Mouse (Mus musculus): Measurements from ENCODE around the gene Shank1. TPM values are rescaled to one million over a fixed set of nuclear protein-coding genes. Genes with fewer than 3 reads are reported as not detected.

Shank1 gene
- polyA plus RNA-seq, 1 experiment from 2014 or later: 2.2 TPM

GRCm38 (mm10) chr7:44384716-44385059, 74.6 kb downstream of the Shank1 start:
- WGBS: 0% methylated on average over 17 of the region's 17 CpGs
- Histone ChIP-seq H3K9ac (peak overlapping the region; percentile 39; the same call in 1 of the 2 replicates), H3K4me3 (replicated peaks) (peak overlapping the region; percentile 51), H3K27me3 (replicated peaks) (0 out of 2 replicates have a peak, but pooled peaks cover 9% of the 10 kb centered on the region), H3K4me2 (peak overlapping the region; percentile 91), H3K9me3 (no peaks in the 10 kb centered on the region), H3K27ac (no peak overlapping the region), H3K4me1 (peaks cover 7% of the 10 kb centered on the region), H3K36me3 (no peaks in the 10 kb centered on the region)
- 0 out of 2 replicates have a peak, but pooled peaks have one; percentile 19 for ATAC-seq (ENCODE audit: insufficient read depth, low FRiP score, low read depth)

- no peaks in the 10 kb centered on the region for H3K36me3 ChIP-seq
- H3K4me3 ChIP-seq (replicated peaks): peak within 1 kb of the TSS; percentile 51
- H3K4me2 ChIP-seq: peak within 1 kb of the TSS; percentile 91
- H3K9ac ChIP-seq: peak within 1 kb of the TSS; percentile 39; the same call in 1 of the 2 replicates
- WGBS: 72% methylated on average over 12 of the region's 12 CpGs
- peaks cover 7% of the 10 kb centered on the region for H3K4me1 ChIP-seq
- H3K27me3 ChIP-seq (replicated peaks): 0 out of 2 replicates have a peak, but pooled peaks cover 9% of the 10 kb centered on the region
- ATAC-seq (ENCODE audit: insufficient read depth, low FRiP score, low read depth): no peak
- H3K9me3 ChIP-seq: no peaks in the 10 kb centered on the region
- no peak within 1 kb of the TSS for H3K27ac ChIP-seq
Measured at GRCm38 (mm10) chr7:44385720-44386119, 75.7 kb downstream of the Shank1 start, which contains the start of gene 1700008O03Rik. 1700008O03Rik (minus strand) TSS chr7:44385820.

GRCm38 (mm10) chr7:44391831-44392230, 81.8 kb downstream of the Shank1 start:
- no peak for ATAC-seq (ENCODE audit: insufficient read depth, low FRiP score, low read depth)

DNA sequence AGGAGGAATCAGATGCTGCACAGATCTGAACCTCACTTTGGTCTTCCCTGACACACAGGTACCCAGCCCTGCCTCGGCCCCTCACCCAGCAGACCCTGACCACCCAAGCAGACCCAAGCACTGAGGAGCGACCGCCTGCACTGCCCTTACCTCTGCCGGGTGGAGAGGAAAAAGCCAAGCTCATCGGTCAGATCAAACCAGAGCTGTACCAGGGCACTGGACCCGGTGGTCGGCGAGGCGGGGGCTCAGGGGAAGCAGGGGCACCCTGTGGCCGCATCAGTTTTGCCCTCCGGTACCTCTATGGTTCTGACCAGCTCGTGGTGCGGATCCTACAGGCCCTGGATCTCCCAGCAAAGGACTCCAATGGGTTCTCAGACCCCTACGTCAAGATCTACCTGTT, 82.3 kb downstream of the Shank1 start:
- no peak overlapping the region for H3K4me2 ChIP-seq
- 0 out of 2 replicates have a peak, but pooled peaks cover 4% of the 10 kb centered on the region for H3K27me3 ChIP-seq (replicated peaks)
- no peak for ATAC-seq (ENCODE audit: insufficient read depth, low FRiP score, low read depth)
- no peaks in the 10 kb centered on the region for H3K9me3 ChIP-seq
- H3K4me1 ChIP-seq: no peaks in the 10 kb centered on the region
- H3K27ac ChIP-seq: no peak overlapping the region
- WGBS: 84% methylated on average over 14 of the region's 14 CpGs
- H3K9ac ChIP-seq: no peak overlapping the region
- no peak overlapping the region for H3K4me3 ChIP-seq (replicated peaks)
- H3K36me3 ChIP-seq: no peaks in the 10 kb centered on the region

More at GRCm38 (mm10) chr7:44391831-44392230, 81.8 kb downstream of the Shank1 start:
- H3K27ac ChIP-seq: no peak overlapping the region
- H3K4me3 ChIP-seq (replicated peaks): no peak overlapping the region
- no peaks in the 10 kb centered on the region for H3K4me1 ChIP-seq
- no peaks in the 10 kb centered on the region for H3K9me3 ChIP-seq
- H3K9ac ChIP-seq: no peak overlapping the region
- 0 out of 2 replicates have a peak, but pooled peaks cover 4% of the 10 kb centered on the region for H3K27me3 ChIP-seq (replicated peaks)
- H3K36me3 ChIP-seq: no peaks in the 10 kb centered on the region
- no peak overlapping the region for H3K4me2 ChIP-seq
- 87% methylated on average over 4 of the region's 4 CpGs for WGBS

DNA sequence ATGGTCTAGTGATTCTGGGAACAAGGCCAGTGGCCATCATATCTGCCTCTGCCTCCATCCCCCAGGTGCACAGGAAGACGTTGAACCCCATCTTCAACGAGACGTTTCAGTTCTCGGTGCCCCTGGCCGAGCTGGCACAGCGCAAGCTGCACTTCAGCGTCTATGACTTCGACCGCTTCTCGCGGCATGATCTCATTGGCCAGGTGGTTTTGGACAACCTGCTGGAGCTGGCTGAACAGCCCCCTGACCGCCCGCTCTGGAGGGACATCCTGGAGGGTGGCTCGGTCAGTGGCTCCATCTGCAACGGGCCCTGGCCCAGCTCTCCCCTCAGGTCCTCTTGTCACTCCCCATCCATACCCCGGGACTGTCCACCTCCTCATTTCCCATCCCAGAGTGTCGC, 83.2 kb downstream of the Shank1 start:
- no peak for ATAC-seq (ENCODE audit: insufficient read depth, low FRiP score, low read depth)
- Histone ChIP-seq H3K4me1 (no peaks in the 10 kb centered on the region), H3K27ac (no peak overlapping the region), H3K9ac (no peak overlapping the region), H3K4me2 (no peak overlapping the region), H3K9me3 (no peaks in the 10 kb centered on the region), H3K36me3 (no peaks in the 10 kb centered on the region), H3K4me3 (replicated peaks) (no peak overlapping the region), H3K27me3 (replicated peaks) (no peaks in the 10 kb centered on the region)
- 90% methylated on average over 17 of the region's 17 CpGs for WGBS

GRCm38 (mm10) chr7:44398570-44398969, 88.5 kb downstream of the Shank1 start:
- ATAC-seq (ENCODE audit: insufficient read depth, low FRiP score, low read depth): peak; percentile 70; the same call in 1 of the 2 replicates
- Histone ChIP-seq H3K27me3 (replicated peaks) (no peaks in the 10 kb centered on the region), H3K36me3 (no peaks in the 10 kb centered on the region), H3K4me2 (no peak overlapping the region), H3K9ac (no peak overlapping the region), H3K9me3 (no peaks in the 10 kb centered on the region), H3K4me1 (no peaks in the 10 kb centered on the region), H3K27ac (no peak overlapping the region), H3K4me3 (replicated peaks) (no peak overlapping the region)
- WGBS: 18% methylated on average over 3 of the region's 3 CpGs

DNA sequence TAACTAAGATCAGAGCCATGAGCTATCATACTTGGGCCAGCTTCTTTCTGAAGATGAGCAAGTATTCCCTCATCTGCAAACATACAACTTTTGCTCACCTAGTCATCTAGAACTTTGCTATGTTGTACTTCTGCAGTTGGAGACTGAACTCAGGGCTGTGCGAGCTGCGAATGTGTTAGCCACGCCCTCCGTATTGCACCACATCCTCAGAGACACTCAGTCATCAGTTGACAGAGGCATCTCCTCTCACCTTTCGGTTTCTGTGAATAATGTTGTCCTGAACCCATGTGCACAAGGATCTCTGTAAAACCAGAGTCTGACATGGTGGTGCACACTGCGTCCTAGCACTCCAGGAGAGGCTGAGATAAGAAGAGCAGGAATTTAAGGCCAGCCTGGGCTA, 91.6 kb downstream of the Shank1 start:
- WGBS: 64% methylated on average over 6 of the region's 6 CpGs
- Histone ChIP-seq H3K27ac (no peak overlapping the region), H3K27me3 (replicated peaks) (no peaks in the 10 kb centered on the region), H3K9ac (no peak overlapping the region), H3K4me1 (no peaks in the 10 kb centered on the region; the same call in 1 of the 2 replicates), H3K4me2 (no peak overlapping the region), H3K4me3 (replicated peaks) (no peak overlapping the region), H3K9me3 (no peaks in the 10 kb centered on the region), H3K36me3 (no peaks in the 10 kb centered on the region)
- ATAC-seq (ENCODE audit: insufficient read depth, low FRiP score, low read depth): no peak

DNA sequence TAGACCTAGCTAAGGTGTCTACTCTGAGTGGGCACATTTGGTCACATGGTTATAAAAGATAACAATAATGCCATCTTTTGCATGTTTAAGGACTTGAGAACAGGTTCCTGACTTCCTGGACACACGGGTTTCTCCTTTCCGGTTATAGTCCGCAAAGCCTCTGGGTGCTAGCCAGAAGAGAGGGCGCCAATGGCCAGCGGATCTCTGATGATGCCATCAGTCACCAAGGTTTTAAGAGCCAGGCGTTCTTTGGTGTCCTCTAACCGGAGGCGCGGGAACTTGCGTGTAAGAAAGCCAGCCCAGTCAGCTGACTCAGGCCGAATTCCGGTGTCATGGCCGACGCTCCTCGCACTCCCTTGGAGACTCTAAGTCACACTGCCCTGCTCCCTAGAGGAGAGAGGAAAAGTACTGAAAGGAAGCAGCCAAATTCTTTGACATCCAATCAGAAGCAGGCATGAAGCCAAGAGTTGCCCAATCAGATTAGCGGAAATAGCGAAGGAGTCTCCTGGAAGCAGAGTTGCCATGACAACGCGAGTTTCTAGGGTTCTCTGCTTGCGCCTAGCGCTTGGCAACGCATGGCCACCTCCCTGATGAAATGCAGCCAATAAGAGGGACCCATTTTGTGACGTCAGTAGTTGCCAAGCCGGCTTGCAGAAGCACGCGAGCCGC, 95.4 kb downstream of the Shank1 start:
- Histone ChIP-seq H3K36me3 (no peaks in the 10 kb centered on the region), H3K4me2 (peak overlapping the region; percentile 63), H3K4me3 (replicated peaks) (peak overlapping the region; percentile 39), H3K27me3 (replicated peaks) (no peaks in the 10 kb centered on the region), H3K9me3 (no peaks in the 10 kb centered on the region), H3K27ac (no peak overlapping the region), H3K4me1 (no peaks in the 10 kb centered on the region; the same call in 1 of the 2 replicates), H3K9ac (no peak overlapping the region)
- ATAC-seq (ENCODE audit: insufficient read depth, low FRiP score, low read depth): peak; percentile 89
- WGBS: 2% methylated on average over 27 of the region's 27 CpGs

DNA sequence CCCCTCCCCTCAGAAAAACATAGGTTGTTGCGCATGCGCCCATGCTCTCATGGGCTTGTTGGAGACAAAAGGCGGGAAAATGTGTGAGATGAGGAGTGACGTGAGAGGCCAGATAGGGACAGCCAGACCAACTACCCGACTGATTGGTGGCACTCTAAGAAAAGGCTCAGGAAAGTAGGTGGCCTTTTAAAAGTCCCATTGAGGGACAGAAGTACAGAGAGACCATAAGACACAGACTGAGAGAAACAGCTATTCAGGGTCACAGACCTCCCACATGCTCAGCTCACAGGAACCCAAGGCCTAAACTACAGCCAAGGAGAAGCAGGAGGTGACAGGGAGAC, 95.9 kb downstream of the Shank1 start:
- H3K9ac ChIP-seq: no peak overlapping the region
- no peak; the same call in 1 of the 2 replicates for ATAC-seq (ENCODE audit: insufficient read depth, low FRiP score, low read depth)
- no peaks in the 10 kb centered on the region for H3K27me3 ChIP-seq (replicated peaks)
- under 1% methylated on average over 5 of the region's 5 CpGs for WGBS
- H3K4me3 ChIP-seq (replicated peaks): peak overlapping the region; percentile 39; the same call in 1 of the 2 replicates
- no peaks in the 10 kb centered on the region for H3K9me3 ChIP-seq
- no peaks in the 10 kb centered on the region for H3K36me3 ChIP-seq
- no peaks in the 10 kb centered on the region; the same call in 1 of the 2 replicates for H3K4me1 ChIP-seq
- no peak overlapping the region for H3K27ac ChIP-seq
- peak overlapping the region; percentile 63; the same call in 1 of the 2 replicates for H3K4me2 ChIP-seq

Other genes with a start within 250 kb of the Shank1 start
- gene Klk1b21, start 207.9 kb upstream of the Shank1 start, polyA plus RNA-seq (2015; fragmentation: Nextera tagmentation; extraction: Ambion mirVana): not detected in 2 replicates
- not detected in 2 replicates for gene Klk1b22, start 197.6 kb upstream of the Shank1 start, polyA plus RNA-seq (2015; fragmentation: Nextera tagmentation; extraction: Ambion mirVana)
- gene Klk1b16, start 173.5 kb upstream of the Shank1 start, polyA plus RNA-seq (2015; fragmentation: Nextera tagmentation; extraction: Ambion mirVana): 0.09 TPM in 1 of 2 replicates, not detected in the other
- gene Klk1b24, start 122.0 kb upstream of the Shank1 start, polyA plus RNA-seq (2015; fragmentation: Nextera tagmentation; extraction: Ambion mirVana): 0.15 TPM in 1 of 2 replicates, not detected in the other
- 0.85 and 0.95 TPM in 2 replicates for gene Klk1b3, start 112.1 kb upstream of the Shank1 start, polyA plus RNA-seq (2015; fragmentation: Nextera tagmentation; extraction: Ambion mirVana)
- 0.22 and 0.32 TPM in 2 replicates for gene Klk1b4, start 102.8 kb upstream of the Shank1 start, polyA plus RNA-seq (2015; fragmentation: Nextera tagmentation; extraction: Ambion mirVana)
- 0.13 and 0.15 TPM in 2 replicates for gene Klk1b5, start 94.3 kb upstream of the Shank1 start, polyA plus RNA-seq (2015; fragmentation: Nextera tagmentation; extraction: Ambion mirVana)
- gene Klk1, start 84.9 kb upstream of the Shank1 start, polyA plus RNA-seq (2015; fragmentation: Nextera tagmentation; extraction: Ambion mirVana): 16.1 and 19.4 TPM in 2 replicates
- gene Gm36864, start 74.1 kb upstream of the Shank1 start, polyA plus RNA-seq (2015; fragmentation: Nextera tagmentation; extraction: Ambion mirVana): 0.17 TPM in 1 of 2 replicates, not detected in the other
- gene 1700028J19Rik, start 63.6 kb upstream of the Shank1 start, polyA plus RNA-seq (2015; fragmentation: Nextera tagmentation; extraction: Ambion mirVana): 1.6 and 1.8 TPM in 2 replicates
- gene 2410002F23Rik, start 63.5 kb upstream of the Shank1 start, polyA plus RNA-seq (2015; fragmentation: Nextera tagmentation; extraction: Ambion mirVana): 120 and 139 TPM in 2 replicates
- not detected in 2 replicates for gene Acp4, start 52.9 kb upstream of the Shank1 start, polyA plus RNA-seq (2015; fragmentation: Nextera tagmentation; extraction: Ambion mirVana)
- gene Gm15517, start 48.8 kb upstream of the Shank1 start, polyA plus RNA-seq (2015; fragmentation: Nextera tagmentation; extraction: Ambion mirVana): not detected in 2 replicates
- 5.1 and 6.9 TPM in 2 replicates for gene Clec11a, start 3.4 kb upstream of the Shank1 start, polyA plus RNA-seq (2015; fragmentation: Nextera tagmentation; extraction: Ambion mirVana)
- gene Syt3, start 73.8 kb downstream of the Shank1 start, polyA plus RNA-seq (2015; fragmentation: Nextera tagmentation; extraction: Ambion mirVana): 1.6 and 1.7 TPM in 2 replicates
- gene 1700008O03Rik, start 75.6 kb downstream of the Shank1 start, polyA plus RNA-seq (2015; fragmentation: Nextera tagmentation; extraction: Ambion mirVana): 0.80 and 1.2 TPM in 2 replicates
- gene Lrrc4b, start 118.8 kb downstream of the Shank1 start, polyA plus RNA-seq (2015; fragmentation: Nextera tagmentation; extraction: Ambion mirVana): 0.70 and 0.81 TPM in 2 replicates
- gene Aspdh, start 155.1 kb downstream of the Shank1 start, polyA plus RNA-seq (2015; fragmentation: Nextera tagmentation; extraction: Ambion mirVana): 0.94 and 1.7 TPM in 2 replicates
- gene Josd2, start 157.7 kb downstream of the Shank1 start, polyA plus RNA-seq (2015; fragmentation: Nextera tagmentation; extraction: Ambion mirVana): 91.3 and 105 TPM in 2 replicates
- gene Emc10, start 186.3 kb downstream of the Shank1 start, polyA plus RNA-seq (2015; fragmentation: Nextera tagmentation; extraction: Ambion mirVana): 98.8 and 106 TPM in 2 replicates
- 9.1 and 12.3 TPM in 2 replicates for gene Fam71e1, start 186.3 kb downstream of the Shank1 start, polyA plus RNA-seq (2015; fragmentation: Nextera tagmentation; extraction: Ambion mirVana)
- 0.27 and 0.32 TPM in 2 replicates for gene Mybpc2, start 214.4 kb downstream of the Shank1 start, polyA plus RNA-seq (2015; fragmentation: Nextera tagmentation; extraction: Ambion mirVana)
- 0.40 and 0.42 TPM in 2 replicates for gene Spib, start 221.8 kb downstream of the Shank1 start, polyA plus RNA-seq (2015; fragmentation: Nextera tagmentation; extraction: Ambion mirVana)
- 69.8 and 75.6 TPM in 2 replicates for gene Pold1, start 238.6 kb downstream of the Shank1 start, polyA plus RNA-seq (2015; fragmentation: Nextera tagmentation; extraction: Ambion mirVana)
- 62.9 and 65.0 TPM in 2 replicates for gene Nr1h2, start 243.7 kb downstream of the Shank1 start, polyA plus RNA-seq (2015; fragmentation: Nextera tagmentation; extraction: Ambion mirVana)

Data from stomach, embryonic 15.5 days (tissue).